10 mouse cellular contexts compared by ENCODE assay signal in the genomic region with DNA sequence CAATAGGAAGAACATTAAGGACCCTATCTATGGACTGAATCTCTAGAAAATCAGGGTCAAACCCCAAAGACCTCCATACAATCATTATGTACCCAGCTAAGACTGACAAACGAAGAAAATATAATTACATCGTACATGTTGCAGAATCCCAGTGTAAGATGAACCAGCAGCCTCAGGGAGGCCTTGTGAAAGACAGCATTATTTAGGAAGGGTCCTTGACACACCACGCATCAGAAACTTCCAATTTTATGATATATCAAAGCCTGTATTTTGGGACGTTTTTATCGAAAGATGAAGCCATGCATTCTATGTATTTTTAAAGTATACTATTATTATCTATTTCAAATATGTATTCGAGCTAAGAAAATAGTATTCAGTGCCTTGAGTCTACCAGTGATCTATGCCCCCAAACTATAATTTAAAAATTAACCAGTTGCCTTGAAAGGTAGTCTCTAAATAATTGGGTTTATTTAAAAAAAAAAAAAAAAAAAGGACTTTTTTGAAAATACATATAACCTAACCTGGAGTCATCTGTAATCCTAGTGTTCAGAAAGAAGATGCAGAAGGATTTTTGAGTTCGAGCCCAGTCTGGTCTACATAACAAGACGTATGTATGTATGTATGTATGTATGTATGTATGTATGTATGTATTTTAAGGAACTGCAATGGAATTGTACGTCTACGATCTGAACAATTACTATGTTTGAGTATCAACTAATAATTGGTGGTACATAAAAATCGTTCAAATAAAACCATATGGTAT. TPM values are rescaled to one million over a fixed set of nuclear protein-coding genes. Genes with fewer than 3 reads are reported as not detected.
A peak's percentile ranks its signal among the peaks of the same experiment; 100 is the strongest.
DNase-seq lines count a peak whose midpoint lies in the region; ATAC-seq and TF ChIP-seq lines count a peak whose summit lies in the region.
"Had no signal": no experiment of that assay in that cellular context is flagged by ENCODE, and none has a peak within 500 bp of the region (broad histone marks: within the 10 kb centered on the region; RNA-seq: fewer than 3 reads in every experiment).

No protein-coding gene starts in this region.

- no peaks in the 10 kb centered on the region for H3K36me3 ChIP-seq in heart, adult 2 months (ENCODE audit: control insufficient read depth, insufficient read depth, low read length)
- H3K36me3 ChIP-seq in lung, embryonic 16.5 days (ENCODE audit: control insufficient read depth, insufficient read depth, low read length), result no peaks in the 10 kb centered on the region
- no peaks in the 10 kb centered on the region for H3K36me3 ChIP-seq in embryonic facial prominence, embryonic 14.5 days (ENCODE audit: control insufficient read depth, insufficient read depth, low read length)
- no peaks in the 10 kb centered on the region for H3K36me3 ChIP-seq in macrophage (ENCODE audit: inconsistent target)

- DNase-seq in heart, adult 2 months, result no peak
- DNase-seq in heart, postnatal 14 days, result no peak
- DNase-seq in lung, postnatal 10 days, result no peak
- no peak for DNase-seq in embryonic facial prominence, embryonic 14.5 days (ENCODE audit: low spot score)
- DNase-seq in testis, postnatal 10 days (ENCODE audit: low spot score), result no peak
- DNase-seq in frontal cortex, adult 2 months (ENCODE audit: extremely low spot score in 1 of 2, low spot score in 1 of 2), result no peak

- 64% methylated on average over 11 of the region's 11 CpGs for WGBS in heart, adult 2 months
- 44% methylated on average over 11 of the region's 11 CpGs for WGBS in lung, embryonic 16.5 days
- WGBS in embryonic facial prominence, embryonic 14.5 days, result 55% methylated on average over 11 of the region's 11 CpGs
- 73% methylated on average over 11 of the region's 11 CpGs for WGBS in macrophage (ENCODE audit: missing documents)

- ATAC-seq in lung, embryonic 16.5 days (ENCODE audit: low read depth), result no peak
- ATAC-seq in embryonic facial prominence, embryonic 14.5 days (ENCODE audit: low read depth), result no peak

- intact Hi-C loops in heart, adult 2 months (cut with DNase I), result no loop called here
- intact Hi-C loops in heart, postnatal 14 days (cut with DNase I), result no loop called here

- H3K9me3 ChIP-seq in lung, embryonic 16.5 days (ENCODE audit: control insufficient read depth, low read length), result no peaks in the 10 kb centered on the region
- no peaks in the 10 kb centered on the region for H3K9me3 ChIP-seq in embryonic facial prominence, embryonic 14.5 days (ENCODE audit: control insufficient read depth, low read length)

- H3K9ac ChIP-seq in heart, adult 2 months (ENCODE audit: low read depth, low read length), result no peak overlapping the region
- H3K9ac ChIP-seq in lung, embryonic 16.5 days (ENCODE audit: low read length), result no peak overlapping the region
- no peak overlapping the region for H3K9ac ChIP-seq in embryonic facial prominence, embryonic 14.5 days (ENCODE audit: low read depth, low read length)

- peak overlapping the region; percentile 85 for H3K4me3 ChIP-seq in heart, adult 2 months
- no peak overlapping the region for H3K4me3 ChIP-seq in lung, embryonic 16.5 days (ENCODE audit: low read length)
- peak overlapping the region; percentile 78 for H3K4me3 ChIP-seq in embryonic facial prominence, embryonic 14.5 days (ENCODE audit: low read depth, low read length)
- peak overlapping the region; percentile 98; the same call in 1 of the 2 replicates for H3K4me3 ChIP-seq in macrophage (ENCODE audit: inconsistent target)

- no peaks in the 10 kb centered on the region for H3K27me3 ChIP-seq in heart, adult 2 months (ENCODE audit: control insufficient read depth, insufficient read depth, low read length)
- no peaks in the 10 kb centered on the region for H3K27me3 ChIP-seq in lung, embryonic 16.5 days (ENCODE audit: control insufficient read depth, insufficient read depth, low read depth, low read length)
- no peaks in the 10 kb centered on the region for H3K27me3 ChIP-seq in embryonic facial prominence, embryonic 14.5 days (replicated peaks; ENCODE audit: control insufficient read depth, insufficient read depth, low read length)
- H3K27me3 ChIP-seq: Patski had no signal

- H3K4me2 ChIP-seq in lung, embryonic 16.5 days (ENCODE audit: low read depth, low read length), result peak overlapping the region; percentile 82; the same call in 1 of the 2 replicates
- H3K4me2 ChIP-seq in embryonic facial prominence, embryonic 14.5 days (ENCODE audit: low read depth, low read length), result peak overlapping the region; percentile 77

- H3K27ac ChIP-seq in heart, adult 2 months, result no peak overlapping the region
- H3K27ac ChIP-seq in lung, embryonic 16.5 days (ENCODE audit: low read length), result no peak overlapping the region
- H3K27ac ChIP-seq in embryonic facial prominence, embryonic 14.5 days (replicated peaks; ENCODE audit: low read depth, low read length), result no peak overlapping the region
- H3K27ac ChIP-seq in macrophage, result no peak overlapping the region

- peaks cover 5% of the 10 kb centered on the region for H3K4me1 ChIP-seq in heart, adult 2 months (ENCODE audit: control insufficient read depth, insufficient read depth, low read length)
- peaks cover 20% of the 10 kb centered on the region for H3K4me1 ChIP-seq in lung, embryonic 16.5 days (replicated peaks; ENCODE audit: control insufficient read depth, insufficient read depth, low read length)
- H3K4me1 ChIP-seq in embryonic facial prominence, embryonic 14.5 days (ENCODE audit: control insufficient read depth, insufficient read depth, low read length), result peaks cover 11% of the 10 kb centered on the region

- TF ChIP-seq CTCF in heart, adult 2 months (IDR thresholded peaks at IDR 0.05), result no peak

- H3K79me2 ChIP-seq in heart, adult 2 months (replicated peaks; ENCODE audit: control insufficient read depth, insufficient read depth, low read length), result no peaks in the 10 kb centered on the region
- H3K79me2 ChIP-seq in macrophage (ENCODE audit: inconsistent target), result no peaks in the 10 kb centered on the region

- TF ChIP-seq POLR2A in heart, adult 2 months (IDR thresholded peaks at IDR 0.05; ENCODE audit: insufficient read depth, low read depth, low read length), result no peak

- no peak for TF ChIP-seq EP300 in heart, adult 2 months (IDR thresholded peaks at IDR 0.05; ENCODE audit: insufficient read depth, low read depth, low read length)

RNA-seq across cellular contexts. Expression of gene Zfp213, which starts 16.2 kb away (rescaled TPM):
- total RNA-seq in heart, adult 2 months (2021), result 1 to 10 TPM; 5.5 to 6.2 TPM
- polyA plus RNA-seq in heart, adult 2 months (2012; rRNA removed), result 8.7 and 9.8 TPM in 2 replicates
- 1 to 10 TPM; 4.9 to 5.8 TPM for total RNA-seq in heart, postnatal 14 days (2021)
- 17.4 and 21.7 TPM in 2 replicates for polyA plus RNA-seq in lung, embryonic 16.5 days (2015; fragmentation: Nextera tagmentation; extraction: Ambion mirVana)
- 17.7 and 18.2 TPM in 2 replicates for polyA plus RNA-seq in embryonic facial prominence, embryonic 14.5 days (2014; fragmentation: Nextera tagmentation; extraction: Ambion mirVana)
- total RNA-seq in macrophage (2018; cell fraction: chromatin; rRNA removed), result 1 to 10 TPM in 22 of 26 experiments, under 1 TPM in 4; 0.61 to 6.3 (median 2.7) TPM
- 1 to 10 TPM in 25 of 26 experiments, under 1 TPM in 1; 0.89 to 5.8 (median 4.2) TPM for total RNA-seq in macrophage (2018; cell fraction: cytosol; rRNA removed)
- total RNA-seq in macrophage (2018; cell fraction: nucleus; rRNA removed), result 1 to 10 TPM in 24 of 26 experiments, under 1 TPM in 2; 0.78 to 6.9 (median 3.5) TPM
- polyA plus RNA-seq in macrophage (2018), result 1.9 to 4.8 TPM (median 3.4 TPM) in 3 replicates
- polyA plus RNA-seq in frontal cortex, adult 2 months (2012; rRNA removed), result 7.9 and 8.4 TPM in 2 replicates

RNA-seq across cellular contexts. Expression of gene Zfp13, which starts 51.4 kb away (rescaled TPM):
- total RNA-seq in heart, adult 2 months (2021), result 1 to 10 TPM; 2.2 to 2.8 TPM
- polyA plus RNA-seq in heart, adult 2 months (2012; rRNA removed), result 3.2 and 3.6 TPM in 2 replicates
- 1 to 10 TPM; 4.3 to 5.0 TPM for total RNA-seq in heart, postnatal 14 days (2021)
- 12.9 TPM in 2 replicates for polyA plus RNA-seq in lung, embryonic 16.5 days (2015; fragmentation: Nextera tagmentation; extraction: Ambion mirVana)
- 11.6 and 11.7 TPM in 2 replicates for polyA plus RNA-seq in embryonic facial prominence, embryonic 14.5 days (2014; fragmentation: Nextera tagmentation; extraction: Ambion mirVana)
- 1 to 10 TPM in 11 of 26 experiments, under 1 TPM in 7, not detected in 8; 0.52 to 1.8 (median 1.0) TPM for total RNA-seq in macrophage (2018; cell fraction: chromatin; rRNA removed)
- under 1 TPM in 22 of 26 experiments, not detected in 4; 0.09 to 0.74 (median 0.21) TPM for total RNA-seq in macrophage (2018; cell fraction: cytosol; rRNA removed)
- 1 to 10 TPM in 4 of 26 experiments, under 1 TPM in 11, not detected in 11; 0.22 to 2.5 (median 0.89) TPM for total RNA-seq in macrophage (2018; cell fraction: nucleus; rRNA removed)
- polyA plus RNA-seq in macrophage (2018), result 0.16 to 0.60 TPM (median 0.52 TPM) in 3 replicates
- 27.8 and 32.2 TPM in 2 replicates for polyA plus RNA-seq in frontal cortex, adult 2 months (2012; rRNA removed)

RNA-seq across cellular contexts. Expression of gene Zscan10, which starts 52.8 kb away (rescaled TPM):
- not detected for total RNA-seq in heart, adult 2 months (2021)
- polyA plus RNA-seq in heart, adult 2 months (2012; rRNA removed), result not detected in 2 replicates
- total RNA-seq in heart, postnatal 14 days (2021), result not detected
- polyA plus RNA-seq in lung, embryonic 16.5 days (2015; fragmentation: Nextera tagmentation; extraction: Ambion mirVana), result 0.26 and 0.36 TPM in 2 replicates
- polyA plus RNA-seq in embryonic facial prominence, embryonic 14.5 days (2014; fragmentation: Nextera tagmentation; extraction: Ambion mirVana), result 0.14 TPM in 1 of 2 replicates, not detected in the other
- not detected for total RNA-seq in macrophage (2018; cell fraction: chromatin; rRNA removed)
- total RNA-seq in macrophage (2018; cell fraction: cytosol; rRNA removed), result not detected
- not detected for total RNA-seq in macrophage (2018; cell fraction: nucleus; rRNA removed)
- not detected in 3 replicates for polyA plus RNA-seq in macrophage (2018)
- 0.04 TPM in 1 of 2 replicates, not detected in the other for polyA plus RNA-seq in frontal cortex, adult 2 months (2012; rRNA removed)
- polyA plus RNA-seq: heart, postnatal 0 days; Patski had no signal
